Mouse (Mus musculus): Measurements from ENCODE around the gene Traf4.
"Not testable (repeated sequence)": the region's sequence is repeated elsewhere in the genome, so short reads cannot be mapped to it uniquely, and the experiment has no call there.

Traf4 gene

GRCm38 (mm10) chr11:78164924-78165760 is at the start of gene Traf4:
Gene Traf4, minus strand, starts transcription at chr11:78165589.
- DNase-seq (ENCODE audit: low spot score in 2 of 2): peak; percentile 60 to 70

DNA sequence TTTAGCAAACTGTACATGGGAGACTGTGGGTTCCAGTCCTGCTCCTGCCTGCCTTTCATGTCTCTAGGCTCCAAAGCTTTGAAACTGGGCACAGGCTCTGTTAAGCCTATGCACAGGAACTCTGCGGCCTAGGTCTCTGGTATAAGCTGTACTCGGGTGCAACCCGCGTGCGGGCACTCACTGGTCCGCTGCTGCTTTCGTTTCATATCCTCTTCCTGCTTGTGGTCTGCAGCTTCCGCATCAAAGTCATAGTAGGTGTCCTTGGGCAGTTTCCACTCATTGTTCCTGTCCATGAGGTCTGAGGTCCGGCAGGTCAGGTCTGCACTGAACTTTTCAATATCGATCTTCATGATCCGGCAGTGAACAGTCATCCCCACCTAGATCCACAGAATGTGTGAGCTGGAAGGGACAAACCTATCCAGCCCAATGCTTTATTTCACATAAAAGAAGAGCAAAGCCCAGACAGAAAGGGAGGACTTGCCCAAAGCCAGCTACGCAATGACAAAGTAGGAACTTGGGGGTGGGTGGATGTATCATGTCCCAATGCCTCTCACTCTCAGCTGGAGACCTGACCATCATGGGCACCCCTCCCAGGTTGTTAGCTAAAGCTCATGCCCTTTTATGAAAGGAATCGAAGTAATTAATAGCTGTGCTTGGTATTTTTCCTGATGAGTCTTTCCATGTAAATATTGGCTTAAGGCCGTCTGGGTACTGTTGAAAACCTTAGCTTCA is 47.9 kb upstream of the Traf4 start:
- DNase-seq (ENCODE audit: low spot score in 2 of 2): peak; percentile 63 to 67

DNA sequence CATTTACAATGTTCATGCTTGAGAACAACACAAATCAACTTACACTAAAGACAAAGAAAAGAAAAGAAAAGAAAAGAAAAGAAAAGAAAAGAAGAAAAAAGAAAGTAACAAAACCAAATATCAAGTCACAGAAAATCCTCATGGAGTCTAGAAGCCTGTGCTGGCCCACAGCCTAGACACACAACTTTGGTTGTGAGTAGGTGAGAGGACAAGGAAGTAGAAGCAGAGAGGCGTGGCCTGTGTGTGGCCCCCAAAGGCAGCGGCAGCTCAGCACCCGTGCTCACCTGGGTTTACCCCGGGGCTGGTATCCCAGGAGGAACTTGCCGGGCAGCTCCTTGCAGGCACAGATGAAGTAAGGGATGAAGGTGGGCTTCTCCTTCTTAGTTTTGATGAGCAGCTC is 46.1 kb upstream of the Traf4 start:
- DNase-seq (ENCODE audit: low spot score in 2 of 2): no peak

DNA sequence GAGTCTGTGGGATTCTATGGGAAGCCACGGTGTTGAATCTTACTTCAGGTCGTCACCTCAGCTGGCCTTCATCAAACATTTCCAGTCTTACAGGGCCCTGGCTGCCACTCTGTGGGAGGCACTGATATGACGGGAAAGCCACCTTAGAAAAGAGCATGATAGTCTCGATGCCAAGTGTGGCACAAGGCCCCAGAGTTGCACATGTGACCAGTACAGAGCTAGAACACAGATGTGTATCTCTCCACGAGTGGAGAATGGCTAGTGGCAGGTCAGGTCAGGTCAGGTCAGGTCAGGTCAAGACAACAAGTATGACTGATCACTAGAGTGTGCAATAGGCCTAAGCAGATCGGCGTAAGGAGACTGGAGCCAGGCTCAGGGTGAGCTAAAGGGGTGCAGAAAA is 45.2 kb upstream of the Traf4 start:
- DNase-seq (ENCODE audit: low spot score in 2 of 2): no peak

DNA sequence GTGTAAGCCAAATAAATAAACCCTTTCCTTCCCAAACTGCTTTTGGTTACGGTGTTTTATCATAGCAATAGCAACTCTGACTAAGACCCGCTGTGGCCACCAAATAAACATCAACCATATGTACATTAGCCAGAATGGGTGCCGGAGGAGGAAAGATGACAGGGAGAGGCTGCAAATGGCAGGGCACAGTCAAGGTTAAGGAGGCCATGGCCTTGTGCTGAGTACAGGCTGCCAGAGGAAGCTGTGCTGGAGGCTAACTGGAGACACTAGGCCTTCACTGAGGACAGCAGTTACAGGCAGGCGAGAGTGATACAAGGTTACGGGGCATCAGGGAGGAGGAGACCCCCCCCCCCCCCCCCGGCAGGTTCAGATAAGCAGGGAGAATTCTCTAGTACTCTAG is 44.5 kb upstream of the Traf4 start:
- DNase-seq (ENCODE audit: low spot score in 2 of 2): no peak

DNA sequence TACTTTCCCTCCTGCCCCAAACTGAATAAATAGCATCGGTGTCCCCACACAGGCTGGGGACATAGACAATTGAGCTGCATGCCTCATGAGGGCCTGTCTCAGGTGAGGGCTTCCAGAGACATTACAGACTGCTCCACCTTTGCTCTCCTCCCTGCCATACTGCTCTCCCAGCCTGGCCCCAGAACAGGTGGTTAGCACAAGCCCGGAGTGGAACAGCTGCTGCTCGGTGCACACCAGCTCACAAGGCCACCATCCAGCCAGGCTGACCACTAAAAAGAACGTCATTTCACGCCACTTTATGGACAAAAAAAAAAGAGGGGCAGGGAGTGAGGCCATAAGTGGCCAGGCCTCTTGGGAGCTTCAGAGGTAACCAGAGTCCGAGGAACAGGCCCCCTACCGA is 41.8 kb upstream of the Traf4 start:
- no peak for DNase-seq (ENCODE audit: low spot score in 2 of 2)

- DNase-seq (ENCODE audit: low spot score in 2 of 2): no peak
Measured at GRCm38 (mm10) chr11:78205361-78206206, 40.2 kb upstream of the Traf4 start.

- DNase-seq (ENCODE audit: low spot score in 2 of 2): no peak
Measured at GRCm38 (mm10) chr11:78204287-78204686, 38.9 kb upstream of the Traf4 start.

DNA sequence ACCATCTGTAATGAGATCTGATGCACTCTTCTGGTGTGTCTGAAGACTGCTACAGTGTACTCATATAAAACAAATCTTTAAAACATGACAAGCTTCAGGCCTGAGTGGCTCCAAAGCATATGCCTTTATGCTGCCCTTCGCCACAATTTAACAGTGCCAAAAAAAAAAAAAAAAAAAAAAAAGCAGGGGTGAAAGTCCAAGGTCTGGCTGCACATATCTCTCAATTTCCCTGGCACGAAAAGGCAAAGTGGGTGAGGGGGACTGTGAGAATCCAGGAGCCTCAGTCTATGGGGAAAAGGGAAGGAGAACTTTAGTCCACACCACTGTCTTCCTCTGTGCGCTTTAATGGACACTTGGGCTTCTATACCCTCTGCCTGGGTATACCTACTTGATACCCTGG is 37.0 kb upstream of the Traf4 start:
- DNase-seq (ENCODE audit: low spot score in 2 of 2): no peak

DNA sequence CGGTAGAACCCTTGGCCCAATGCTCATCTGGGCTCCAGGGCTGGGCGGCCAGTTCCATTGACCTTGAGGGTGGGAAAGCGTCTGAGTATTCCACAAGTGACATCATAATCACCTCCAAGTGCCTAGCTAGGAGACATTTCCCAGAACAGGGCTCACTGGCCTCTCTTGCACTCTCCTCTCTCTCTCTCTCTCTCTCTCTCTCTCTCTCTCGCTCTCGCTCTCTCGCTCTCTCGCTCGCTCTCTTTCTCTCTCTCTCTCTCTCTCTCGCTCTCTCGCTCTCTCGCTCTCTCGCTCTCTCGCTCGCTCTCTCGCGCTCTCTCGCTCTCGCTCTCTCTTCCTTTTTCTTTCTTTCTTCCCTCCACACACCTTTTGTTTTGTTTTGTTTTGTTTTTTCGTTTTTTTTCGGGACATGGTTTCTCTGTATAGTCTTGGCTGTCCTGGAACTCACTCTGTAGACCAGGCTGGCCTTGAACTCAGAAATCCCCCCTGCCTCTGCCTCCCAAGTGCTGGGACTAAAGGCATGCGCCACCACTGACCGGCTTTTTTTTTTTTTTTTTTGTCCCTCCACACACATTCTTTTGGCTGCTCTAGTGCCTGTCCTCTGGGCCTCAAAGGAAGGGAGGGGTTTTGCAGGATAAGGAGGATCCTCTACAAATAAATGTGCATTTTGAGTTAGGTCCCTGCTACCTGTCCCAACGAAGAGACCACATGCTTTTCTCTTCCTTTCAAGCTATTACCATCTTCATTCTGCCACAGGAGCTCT is 29.9 kb upstream of the Traf4 start:
- no peak for DNase-seq (ENCODE audit: low spot score in 2 of 2)

GRCm38 (mm10) chr11:78194411-78195100 is 29.2 kb upstream of the Traf4 start:
- DNase-seq (ENCODE audit: low spot score in 2 of 2): peak; percentile 57 to 71

DNA sequence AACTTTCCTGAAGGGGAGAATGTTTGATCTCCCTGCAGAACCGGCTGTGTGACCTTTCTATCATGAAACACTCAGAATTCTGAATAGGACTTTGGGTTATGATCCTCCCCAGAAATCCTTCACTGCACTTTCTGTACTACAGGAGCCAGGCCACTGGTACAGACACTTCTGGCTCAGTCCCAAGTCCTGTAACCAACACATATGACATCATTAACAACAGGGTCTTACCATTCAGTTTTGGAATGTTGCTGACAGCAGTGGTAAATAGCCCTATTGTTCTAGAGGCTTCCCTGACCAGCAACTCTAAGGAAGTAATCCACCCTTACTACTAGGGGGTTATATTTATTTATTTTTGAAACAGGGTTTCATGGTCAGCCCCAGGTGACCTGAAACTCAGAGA is 27.7 kb upstream of the Traf4 start, which contains the start of gene Proca1:
Proca1 (plus strand) TSS at position 280 of the 400 bp plus-strand sequence.
- DNase-seq (ENCODE audit: low spot score in 2 of 2): no peak

GRCm38 (mm10) chr11:78190041-78190440 is 24.7 kb upstream of the Traf4 start:
- no peak for DNase-seq (ENCODE audit: low spot score in 2 of 2)

- no peak for DNase-seq (ENCODE audit: low spot score in 2 of 2)
Measured at GRCm38 (mm10) chr11:78189234-78190040, 24.0 kb upstream of the Traf4 start.

GRCm38 (mm10) chr11:78188331-78189233 is 23.2 kb upstream of the Traf4 start, which contains the start of gene Rab34:
Gene Rab34, plus strand, starts transcription at chr11:78188430.
- peak in 1 of 2 experiments; percentile 14 for DNase-seq (ENCODE audit: low spot score in 2 of 2)

DNA sequence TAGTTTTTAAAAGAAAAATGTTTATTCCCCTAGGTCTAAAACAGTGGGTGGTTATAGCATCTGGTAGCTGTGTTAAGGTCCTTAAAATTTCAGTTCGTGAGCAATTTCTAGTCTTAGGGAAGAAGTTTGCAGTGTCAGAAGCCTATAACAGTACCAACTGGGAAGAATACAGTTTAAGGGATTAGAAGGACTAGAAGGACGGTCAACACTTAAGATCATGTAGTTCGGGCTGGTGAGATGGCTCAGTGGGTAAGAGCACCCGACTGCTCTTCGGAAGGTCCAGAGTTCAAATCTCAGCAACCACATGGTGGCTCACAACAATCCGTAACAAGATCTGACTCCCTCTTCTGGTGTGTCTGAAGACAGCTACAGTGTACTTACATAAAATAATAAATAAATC is 19.3 kb upstream of the Traf4 start:
- DNase-seq (ENCODE audit: low spot score in 2 of 2): not testable (repeated sequence)

- DNase-seq (ENCODE audit: low spot score in 2 of 2): no peak
Measured at GRCm38 (mm10) chr11:78183884-78184514, 18.6 kb upstream of the Traf4 start.
